Mouse (Mus musculus) mature B cell (primary cell): ENCODE data around the gene Aldh16a1.
"Not testable (repeated sequence)": the region's sequence is repeated elsewhere in the genome, so short reads cannot be mapped to it uniquely, and the experiment has no call there.

Source experiments
- in situ Hi-C: fragments of 300-500 bp; cut with MboI; formaldehyde crosslinking; loops from 2 replicates; pipeline ENCODE4 v1.14.3; 2019

Gene Aldh16a1

GRCm38 (mm10) chr7:45117566-45117965 lies 36.8 kb downstream of the Aldh16a1 start:
- in situ Hi-C loops, result no loop called here

- in situ Hi-C loops, result no loop called here
These were observed 40.9 kb downstream of the Aldh16a1 start for GRCm38 (mm10) chr7:45113476-45113875.

- in situ Hi-C loops, result no loop called here
These were observed 41.9 kb downstream of the Aldh16a1 start for GRCm38 (mm10) chr7:45112529-45112928.

GRCm38 (mm10) chr7:45111940-45112339 lies 42.4 kb downstream of the Aldh16a1 start:
- in situ Hi-C loops, result no loop called here

GRCm38 (mm10) chr7:45110089-45110488 lies 44.3 kb downstream of the Aldh16a1 start:
- in situ Hi-C loops, result not testable (repeated sequence)

- in situ Hi-C loops, result no loop called here
These were observed 47.2 kb downstream of the Aldh16a1 start for GRCm38 (mm10) chr7:45107052-45107645.

GRCm38 (mm10) chr7:45106441-45106840 lies 47.9 kb downstream of the Aldh16a1 start:
- in situ Hi-C loops, result no loop called here

- in situ Hi-C loops, result no loop called here
These were observed 48.9 kb downstream of the Aldh16a1 start for GRCm38 (mm10) chr7:45105491-45105890.

- in situ Hi-C loops, result no loop called here
These were observed 49.4 kb downstream of the Aldh16a1 start for GRCm38 (mm10) chr7:45104941-45105340.

- in situ Hi-C loops, result no loop called here
These were observed 50.7 kb downstream of the Aldh16a1 start, which contains the start of gene Fcgrt for GRCm38 (mm10) chr7:45103652-45104180. Gene Fcgrt (minus strand): TSS chr7:45103851.

- in situ Hi-C loops, result no loop called here
These were observed 51.3 kb downstream of the Aldh16a1 start for GRCm38 (mm10) chr7:45102940-45103585.

GRCm38 (mm10) chr7:45102441-45102840 lies 51.9 kb downstream of the Aldh16a1 start:
- in situ Hi-C loops, result no loop called here

GRCm38 (mm10) chr7:45100046-45100445 lies 54.3 kb downstream of the Aldh16a1 start:
- in situ Hi-C loops, result no loop called here

- in situ Hi-C loops, result no loop called here
These were observed 55.7 kb downstream of the Aldh16a1 start for GRCm38 (mm10) chr7:45098541-45099240.

GRCm38 (mm10) chr7:45097479-45097878 lies 56.9 kb downstream of the Aldh16a1 start:
- in situ Hi-C loops, result no loop called here

- in situ Hi-C loops, result not testable (repeated sequence)
These were observed 58.4 kb downstream of the Aldh16a1 start for GRCm38 (mm10) chr7:45095965-45096364.

- in situ Hi-C loops, result no loop called here
These were observed 59.0 kb downstream of the Aldh16a1 start for GRCm38 (mm10) chr7:45095367-45095766.

GRCm38 (mm10) chr7:45094121-45094520 lies 60.3 kb downstream of the Aldh16a1 start:
- in situ Hi-C loops, result no loop called here

- in situ Hi-C loops, result no loop called here
These were observed 60.9 kb downstream of the Aldh16a1 start for GRCm38 (mm10) chr7:45093516-45093905.

- in situ Hi-C loops, result no loop called here
These were observed 61.4 kb downstream of the Aldh16a1 start for GRCm38 (mm10) chr7:45092828-45093515.

- in situ Hi-C loops, result no loop called here
These were observed 62.3 kb downstream of the Aldh16a1 start, which contains the start of gene Rcn3 for GRCm38 (mm10) chr7:45092048-45092447. Gene Rcn3 (minus strand): TSS chr7:45092221.
